Mouse (Mus musculus) right cerebral cortex, postnatal 36 days (tissue): ENCODE results near the gene Trim10.
A peak's percentile ranks its signal among the peaks of the same experiment; 100 is the strongest.

Experiments
- DNase-seq, 2 experiments: peaks; one replicate each; pipeline ENCODE4 v3.0.0; 2022; ENCODE audit warnings: low spot score in 2 of 2, mixed read lengths in 1 of 2

Trim10 gene

GRCm38 (mm10) chr17:36869284-36869954 is at the start of gene Trim10:
Trim10 (plus strand) TSS chr17:36869574.
- no peak for DNase-seq

- DNase-seq: no peak
These were observed 45.4 kb upstream of the Trim10 start for GRCm38 (mm10) chr17:36824005-36824404.

- no peak for DNase-seq
These were observed 43.8 kb upstream of the Trim10 start for GRCm38 (mm10) chr17:36825525-36825924.

GRCm38 (mm10) chr17:36826002-36826401 is 43.4 kb upstream of the Trim10 start:
- peak; percentile 80 to 85 for DNase-seq

- DNase-seq: no peak
These were observed 40.9 kb upstream of the Trim10 start for GRCm38 (mm10) chr17:36828488-36828887.

GRCm38 (mm10) chr17:36830470-36830869 is 38.9 kb upstream of the Trim10 start:
- no peak for DNase-seq

- DNase-seq: no peak
These were observed 36.7 kb upstream of the Trim10 start for GRCm38 (mm10) chr17:36832694-36833093.

GRCm38 (mm10) chr17:36835591-36836426 is 33.6 kb upstream of the Trim10 start:
- DNase-seq: peak; percentile 26 to 45

GRCm38 (mm10) chr17:36836427-36836812 is 33.0 kb upstream of the Trim10 start:
- DNase-seq: no peak

- peak; percentile 91 to 95 for DNase-seq
These were observed 32.3 kb upstream of the Trim10 start, which contains the start of gene Trim26 for GRCm38 (mm10) chr17:36836874-36837647. Trim26 (plus strand) TSS chr17:36837134.

- no peak for DNase-seq
These were observed 30.4 kb upstream of the Trim10 start for GRCm38 (mm10) chr17:36839001-36839400.

GRCm38 (mm10) chr17:36839931-36840330 is 29.4 kb upstream of the Trim10 start:
- no peak for DNase-seq

- DNase-seq: no peak
These were observed 28.4 kb upstream of the Trim10 start for GRCm38 (mm10) chr17:36840961-36841445.

- no peak for DNase-seq
These were observed 25.7 kb upstream of the Trim10 start for GRCm38 (mm10) chr17:36843696-36844095.

GRCm38 (mm10) chr17:36844286-36844719 is 25.1 kb upstream of the Trim10 start:
- DNase-seq: no peak

GRCm38 (mm10) chr17:36844725-36845124 is 24.6 kb upstream of the Trim10 start:
- DNase-seq: no peak

- DNase-seq: no peak
These were observed 20.5 kb upstream of the Trim10 start for GRCm38 (mm10) chr17:36848911-36849310.

GRCm38 (mm10) chr17:36849992-36850391 is 19.4 kb upstream of the Trim10 start:
- DNase-seq: no peak

- DNase-seq: no peak
These were observed 18.2 kb upstream of the Trim10 start for GRCm38 (mm10) chr17:36851200-36851599.

- no peak for DNase-seq
These were observed 17.7 kb upstream of the Trim10 start for GRCm38 (mm10) chr17:36851627-36852026.

GRCm38 (mm10) chr17:36855484-36855883 is 13.9 kb upstream of the Trim10 start:
- DNase-seq: no peak

- no peak for DNase-seq
These were observed 13.1 kb upstream of the Trim10 start for GRCm38 (mm10) chr17:36856236-36856635.
